Mouse (Mus musculus) lung, postnatal 4 days (tissue): ENCODE data around the gene Cyp11a1.

Experiments
- DNase-seq, 2 experiments: peaks; one replicate each; pipeline ENCODE4 v3.0.0; 2021

Gene Cyp11a1

GRCm38 (mm10) chr9:58009588-58009987, 3.4 kb downstream of the Cyp11a1 start:
- DNase-seq, result no peak

GRCm38 (mm10) chr9:58011027-58011426, 4.8 kb downstream of the Cyp11a1 start:
- DNase-seq, result no peak

- no peak for DNase-seq
These were observed 5.3 kb downstream of the Cyp11a1 start for GRCm38 (mm10) chr9:58011552-58011951.

GRCm38 (mm10) chr9:58012486-58012885, 6.3 kb downstream of the Cyp11a1 start:
- DNase-seq, result no peak

GRCm38 (mm10) chr9:58012935-58013334, 6.7 kb downstream of the Cyp11a1 start:
- no peak for DNase-seq

GRCm38 (mm10) chr9:58014393-58015160, 8.4 kb downstream of the Cyp11a1 start:
- no peak for DNase-seq

- no peak for DNase-seq
These were observed 9.6 kb downstream of the Cyp11a1 start for GRCm38 (mm10) chr9:58015856-58016255.

- no peak for DNase-seq
These were observed 10.8 kb downstream of the Cyp11a1 start for GRCm38 (mm10) chr9:58016962-58017361.

- DNase-seq, result no peak
These were observed 12.2 kb downstream of the Cyp11a1 start for GRCm38 (mm10) chr9:58018385-58018784.

GRCm38 (mm10) chr9:58025995-58026394, 19.8 kb downstream of the Cyp11a1 start:
- no peak for DNase-seq

GRCm38 (mm10) chr9:58027426-58028180, 21.4 kb downstream of the Cyp11a1 start:
- no peak for DNase-seq

GRCm38 (mm10) chr9:58028841-58029240, 22.6 kb downstream of the Cyp11a1 start:
- DNase-seq, result no peak

GRCm38 (mm10) chr9:58029635-58030034, 23.4 kb downstream of the Cyp11a1 start:
- no peak for DNase-seq

GRCm38 (mm10) chr9:58031895-58032294, 25.7 kb downstream of the Cyp11a1 start:
- no peak for DNase-seq

- no peak for DNase-seq
These were observed 29.3 kb downstream of the Cyp11a1 start for GRCm38 (mm10) chr9:58035519-58035918.

- DNase-seq, result no peak
These were observed 29.9 kb downstream of the Cyp11a1 start for GRCm38 (mm10) chr9:58035951-58036698.

GRCm38 (mm10) chr9:58036961-58037360, 30.8 kb downstream of the Cyp11a1 start:
- DNase-seq, result no peak

GRCm38 (mm10) chr9:58038500-58039168, 32.4 kb downstream of the Cyp11a1 start:
- DNase-seq, result peak; percentile 78 to 81

GRCm38 (mm10) chr9:58040977-58041376, 34.8 kb downstream of the Cyp11a1 start:
- no peak for DNase-seq

- DNase-seq, result no peak
These were observed 36.2 kb downstream of the Cyp11a1 start for GRCm38 (mm10) chr9:58042391-58042790.

GRCm38 (mm10) chr9:58043496-58044017, 37.3 kb downstream of the Cyp11a1 start:
- DNase-seq, result no peak

GRCm38 (mm10) chr9:58044828-58045227, 38.6 kb downstream of the Cyp11a1 start:
- DNase-seq, result no peak

- DNase-seq, result no peak
These were observed 39.4 kb downstream of the Cyp11a1 start for GRCm38 (mm10) chr9:58045646-58046045.
